ENCODE assay signal across 8 mouse cellular contexts in the genomic region with DNA sequence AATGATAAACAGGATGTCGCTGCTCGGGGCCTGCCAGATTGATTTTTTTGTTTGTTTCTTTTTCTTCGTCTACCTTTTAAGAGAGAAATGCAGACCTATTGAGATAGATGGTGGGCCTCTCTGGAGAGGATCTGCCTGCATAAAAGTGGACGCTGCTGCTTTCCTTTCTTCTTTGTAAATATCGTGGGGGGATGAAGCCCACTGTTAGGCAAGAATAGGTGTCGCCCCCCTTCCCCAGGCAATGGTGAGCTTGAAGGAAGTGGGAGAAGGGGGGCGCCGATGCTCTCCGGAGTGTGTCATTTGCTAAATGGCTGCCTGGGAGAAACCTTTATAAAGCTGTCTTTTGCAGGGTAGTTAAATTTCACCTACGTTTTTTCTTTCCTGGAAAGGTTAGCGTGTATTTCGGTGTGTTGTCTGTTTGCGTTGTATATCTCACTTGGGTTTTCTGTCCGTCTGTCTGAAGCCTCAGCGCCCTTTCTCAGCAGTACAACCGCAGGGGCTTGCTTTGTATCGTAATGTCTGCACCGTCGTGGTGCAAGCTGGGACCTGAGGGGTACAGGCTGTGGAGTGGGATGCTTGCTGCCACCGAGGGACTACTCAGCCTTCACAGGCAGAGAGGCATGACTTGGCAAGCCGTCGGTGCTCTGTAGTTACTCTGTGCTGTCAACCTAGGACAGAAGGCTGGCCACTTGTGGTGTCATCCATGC. TPM values are rescaled to one million over a fixed set of nuclear protein-coding genes. Genes with fewer than 3 reads are reported as not detected.
DNase-seq lines count a peak whose midpoint lies in the region; ATAC-seq and TF ChIP-seq lines count a peak whose summit lies in the region.

No protein-coding gene starts in this region.

- H3K4me3 ChIP-seq in CH12.LX (replicated peaks in 1 of 3; ENCODE audit: low read depth in 2 of 3, low read length in 2 of 3, poor library complexity in 1 of 3): peak overlapping the region; percentile 73 to 79 (median 76)
- peak overlapping the region; percentile 97 for H3K4me3 ChIP-seq in embryonic facial prominence, embryonic 11.5 days (ENCODE audit: low read depth, low read length)
- H3K4me3 ChIP-seq in hindbrain, embryonic 14.5 days (replicated peaks; ENCODE audit: low read length): peak overlapping the region; percentile 88
- peak overlapping the region; percentile 78 to 92 for H3K4me3 ChIP-seq in liver, embryonic 14.5 days (ENCODE audit: insufficient read depth in 1 of 2, low read depth in 2 of 2, low read length in 2 of 2)
- peak overlapping the region; percentile 82 for H3K4me3 ChIP-seq in neural tube, embryonic 14.5 days (ENCODE audit: low read depth, low read length)

- TF ChIP-seq EP300 in CH12.LX (IDR thresholded peaks at IDR 0.05; ENCODE audit: low read length): no peak
- no peak for TF ChIP-seq EP300 in liver, embryonic 14.5 days (IDR thresholded peaks at IDR 0.05; ENCODE audit: low read depth)

- ATAC-seq in embryonic facial prominence, embryonic 11.5 days (replicated peaks; ENCODE audit: insufficient number of reproducible peaks, low FRiP score, low TSS enrichment, low read depth): no peak; the same call in 1 of the 2 replicates
- peak; percentile 44 for ATAC-seq in hindbrain, embryonic 14.5 days (ENCODE audit: low FRiP score)
- ATAC-seq in liver, embryonic 14.5 days (ENCODE audit: insufficient read depth): peak; percentile 53
- peak; percentile 39; the same call in 1 of the 2 replicates for ATAC-seq in neural tube, embryonic 14.5 days (ENCODE audit: low read depth)

- peak overlapping the region; percentile 92 for H3K27ac ChIP-seq in CH12.LX (ENCODE audit: insufficient read depth, low read depth)
- H3K27ac ChIP-seq in embryonic facial prominence, embryonic 11.5 days (replicated peaks; ENCODE audit: low read depth, low read length): peak overlapping the region; percentile 99
- H3K27ac ChIP-seq in hindbrain, embryonic 14.5 days: peak overlapping the region; percentile 99
- H3K27ac ChIP-seq in liver, embryonic 14.5 days: peak overlapping the region; percentile 87
- H3K27ac ChIP-seq in neural tube, embryonic 14.5 days (ENCODE audit: low read depth, low read length): peak overlapping the region; percentile 99

- H3K4me2 ChIP-seq in CH12.LX (ENCODE audit: insufficient read depth, low read depth, poor library complexity, severe bottlenecking): peak overlapping the region; percentile 87; the same call in 1 of the 2 replicates
- H3K4me2 ChIP-seq in embryonic facial prominence, embryonic 11.5 days (ENCODE audit: low read depth, low read length): peak overlapping the region; percentile 69
- H3K4me2 ChIP-seq in hindbrain, embryonic 14.5 days (replicated peaks): peak overlapping the region; percentile 99
- peak overlapping the region; percentile 86 for H3K4me2 ChIP-seq in liver, embryonic 14.5 days (ENCODE audit: low read depth)
- H3K4me2 ChIP-seq in neural tube, embryonic 14.5 days (ENCODE audit: low read depth, low read length): peak overlapping the region; percentile 100

- 0% methylated on average over 22 of the region's 22 CpGs for WGBS in embryonic facial prominence, embryonic 11.5 days
- WGBS in hindbrain, embryonic 14.5 days: under 1% methylated on average over 22 of the region's 22 CpGs
- under 1% methylated on average over 22 of the region's 22 CpGs for WGBS in liver, embryonic 14.5 days (ENCODE audit: insufficient replicate concordance)
- WGBS in neural tube, embryonic 14.5 days: under 1% methylated on average over 22 of the region's 22 CpGs

- H3K4me1 ChIP-seq in CH12.LX (ENCODE audit: control insufficient read depth in 1 of 2, insufficient read depth in 2 of 2): peaks cover 8 to 29% of the 10 kb centered on the region in 2 experiments
- H3K4me1 ChIP-seq in embryonic facial prominence, embryonic 11.5 days (ENCODE audit: control insufficient read depth, insufficient read depth, low read length): peaks cover 7% of the 10 kb centered on the region
- peaks cover 52% of the 10 kb centered on the region for H3K4me1 ChIP-seq in hindbrain, embryonic 14.5 days (replicated peaks; ENCODE audit: control insufficient read depth, insufficient read depth, low read length)
- peaks cover 20 to 47% of the 10 kb centered on the region in 2 experiments for H3K4me1 ChIP-seq in liver, embryonic 14.5 days (replicated peaks; ENCODE audit: control insufficient read depth in 2 of 2, insufficient read depth in 2 of 2, low read length in 1 of 2)
- H3K4me1 ChIP-seq in neural tube, embryonic 14.5 days (ENCODE audit: control insufficient read depth, insufficient read depth, low read length): peaks cover 46% of the 10 kb centered on the region

- no peak for TF ChIP-seq CTCF in CH12.LX (conservative IDR thresholded peaks at IDR 0.05 in 1 of 2, IDR thresholded peaks at IDR 0.05 in 1 of 2; ENCODE audit: low read depth in 2 of 2, low read length in 2 of 2)
- TF ChIP-seq CTCF in liver, embryonic 14.5 days (IDR thresholded peaks at IDR 0.05; ENCODE audit: low read depth): no peak; the same call in 1 of the 2 replicates

- peaks cover 55% of the 10 kb centered on the region for H3K79me2 ChIP-seq in CH12.LX (replicated peaks; ENCODE audit: control insufficient read depth, extremely low read depth, insufficient read depth, poor library complexity, severe bottlenecking)

- H3K36me3 ChIP-seq in CH12.LX (replicated peaks in 1 of 2; ENCODE audit: control insufficient read depth in 1 of 2, insufficient read depth in 1 of 2, low read length in 1 of 2): peaks cover 0 to 8% of the 10 kb centered on the region in 2 experiments
- no peaks in the 10 kb centered on the region for H3K36me3 ChIP-seq in embryonic facial prominence, embryonic 11.5 days (replicated peaks; ENCODE audit: control insufficient read depth, insufficient read depth, low read depth, low read length)
- H3K36me3 ChIP-seq in hindbrain, embryonic 14.5 days (replicated peaks; ENCODE audit: control insufficient read depth, insufficient read depth): no peaks in the 10 kb centered on the region
- no peaks in the 10 kb centered on the region for H3K36me3 ChIP-seq in liver, embryonic 14.5 days (replicated peaks; ENCODE audit: control insufficient read depth, insufficient read depth, low read depth)
- no peaks in the 10 kb centered on the region for H3K36me3 ChIP-seq in neural tube, embryonic 14.5 days (ENCODE audit: control insufficient read depth, insufficient read depth, low read length)

- TF ChIP-seq RAD21 in CH12.LX (IDR thresholded peaks at IDR 0.05; ENCODE audit: low read depth, low read length): no peak

- TF ChIP-seq POLR2A in CH12.LX (IDR thresholded peaks at IDR 0.05; ENCODE audit: low read depth, low read length): no peak

- in situ Hi-C loops in CH12.LX (cut with MboI; ENCODE audit: low pct_ligation_motif_present, low pct_unique_long_range_greater_than_20kb, low sequenced_read_pairs): no loop called here

- DNase-seq in heart, adult 11 months: peak; percentile 96
- no peak for DNase-seq in heart, adult 9 months (ENCODE audit: low spot score in 2 of 2)
- DNase-seq in CH12.LX (ENCODE audit: extremely low read depth): no peak
- peak; percentile 73 for DNase-seq in embryonic facial prominence, embryonic 11.5 days (ENCODE audit: low spot score)
- DNase-seq in hindbrain, embryonic 14.5 days (ENCODE audit: low spot score): peak; percentile 67
- DNase-seq in liver, embryonic 14.5 days (ENCODE audit: low read depth in 3 of 3, low spot score in 3 of 3): peak in 1 of 3 experiments; percentile 42
- no peak for DNase-seq in right cerebral cortex, adult 2 months (ENCODE audit: low spot score in 2 of 2)

- no peaks in the 10 kb centered on the region for H3K9me3 ChIP-seq in CH12.LX (replicated peaks; ENCODE audit: low read length)
- no peaks in the 10 kb centered on the region for H3K9me3 ChIP-seq in embryonic facial prominence, embryonic 11.5 days (replicated peaks; ENCODE audit: control insufficient read depth, low read length)
- H3K9me3 ChIP-seq in hindbrain, embryonic 14.5 days (ENCODE audit: control insufficient read depth, low read length): no peaks in the 10 kb centered on the region
- H3K9me3 ChIP-seq in liver, embryonic 14.5 days (ENCODE audit: control insufficient read depth, low read length): no peaks in the 10 kb centered on the region
- no peaks in the 10 kb centered on the region for H3K9me3 ChIP-seq in neural tube, embryonic 14.5 days (ENCODE audit: control insufficient read depth, low read length)

- no peaks in the 10 kb centered on the region for H3K27me3 ChIP-seq in CH12.LX (replicated peaks)
- no peaks in the 10 kb centered on the region for H3K27me3 ChIP-seq in embryonic facial prominence, embryonic 11.5 days (ENCODE audit: control insufficient read depth, insufficient read depth, low read length)
- H3K27me3 ChIP-seq in hindbrain, embryonic 14.5 days (ENCODE audit: control insufficient read depth, insufficient read depth, low read length): no peaks in the 10 kb centered on the region
- no peaks in the 10 kb centered on the region for H3K27me3 ChIP-seq in liver, embryonic 14.5 days (ENCODE audit: control insufficient read depth, insufficient read depth, low read length)
- no peaks in the 10 kb centered on the region for H3K27me3 ChIP-seq in neural tube, embryonic 14.5 days (ENCODE audit: control insufficient read depth, insufficient read depth, low read length)

- dilution Hi-C loops in CH12.LX (cut with MboI; ENCODE audit: extremely low pct_ligation_motif_present, extremely low pct_unique_long_range_greater_than_20kb, low sequenced_read_pairs): no loop called here

- peak overlapping the region; percentile 84 for H3K9ac ChIP-seq in CH12.LX (ENCODE audit: insufficient read depth, low read depth)
- peak overlapping the region; percentile 99 for H3K9ac ChIP-seq in embryonic facial prominence, embryonic 11.5 days (replicated peaks; ENCODE audit: low read length)
- H3K9ac ChIP-seq in hindbrain, embryonic 14.5 days: peak overlapping the region; percentile 99
- peak overlapping the region; percentile 90 for H3K9ac ChIP-seq in liver, embryonic 14.5 days (replicated peaks)
- peak overlapping the region; percentile 100 for H3K9ac ChIP-seq in neural tube, embryonic 14.5 days (replicated peaks; ENCODE audit: low read depth, low read length)

RNA-seq across cellular contexts. Expression of gene Prrc2b, which starts 0.9 kb away (rescaled TPM):
- total RNA-seq in CH12.LX (2012; rRNA removed) (34.3 and 42.2 TPM in 2 replicates), CH12.LX (2014; rRNA removed) (7.6 TPM in 2 replicates)
- 54.7 and 59.9 TPM in 2 replicates for polyA plus RNA-seq in CH12.LX (2012; ENCODE audit: insufficient read length, low read depth)
- polyA plus RNA-seq in embryonic facial prominence, embryonic 11.5 days (2014; fragmentation: Nextera tagmentation; extraction: Ambion mirVana): 46.2 and 48.6 TPM in 2 replicates
- polyA plus RNA-seq in hindbrain, embryonic 14.5 days (2014; fragmentation: Nextera tagmentation; extraction: Ambion mirVana): 105 and 119 TPM in 2 replicates
- polyA plus RNA-seq in liver, embryonic 14.5 days (2012; rRNA removed): 6.7 and 7.6 TPM in 2 replicates
- polyA plus RNA-seq in liver, embryonic 14.5 days (2014; fragmentation: Nextera tagmentation; extraction: Ambion mirVana): 6.2 and 10.6 TPM in 2 replicates
- polyA plus RNA-seq in neural tube, embryonic 14.5 days (2014; fragmentation: Nextera tagmentation; extraction: Ambion mirVana): 101 and 118 TPM in 2 replicates

RNA-seq across cellular contexts. Expression of gene Plpp7, which starts 56.5 kb away (rescaled TPM):
- total RNA-seq in CH12.LX (2012; rRNA removed) (0.13 and 0.25 TPM in 2 replicates), CH12.LX (2014; rRNA removed) (0.19 TPM in 1 of 2 replicates, not detected in the other)
- not detected in 2 replicates for polyA plus RNA-seq in CH12.LX (2012; ENCODE audit: insufficient read length, low read depth)
- polyA plus RNA-seq in embryonic facial prominence, embryonic 11.5 days (2014; fragmentation: Nextera tagmentation; extraction: Ambion mirVana): 3.5 TPM in 2 replicates
- 22.4 and 27.5 TPM in 2 replicates for polyA plus RNA-seq in hindbrain, embryonic 14.5 days (2014; fragmentation: Nextera tagmentation; extraction: Ambion mirVana)
- polyA plus RNA-seq in liver, embryonic 14.5 days (2012; rRNA removed): 1.4 TPM in 2 replicates
- polyA plus RNA-seq in liver, embryonic 14.5 days (2014; fragmentation: Nextera tagmentation; extraction: Ambion mirVana): 1.1 and 1.4 TPM in 2 replicates
- 23.8 and 25.2 TPM in 2 replicates for polyA plus RNA-seq in neural tube, embryonic 14.5 days (2014; fragmentation: Nextera tagmentation; extraction: Ambion mirVana)

Comparison
In these comparisons a context has a peak if more than half of its experiments do, and no peak if none do; other contexts are left out.
1. DNase-seq: peak in heart, adult 11 months (single experiment), embryonic facial prominence, embryonic 11.5 days (single experiment) and hindbrain, embryonic 14.5 days (single experiment); none in heart, adult 9 months (0 of 2), CH12.LX (single experiment) and right cerebral cortex, adult 2 months (0 of 2).
2. Peak in every context shown above with its lines, with median percentiles within 50 percentile points of each other: H3K27ac ChIP-seq, H3K4me2 ChIP-seq, H3K4me3 ChIP-seq and H3K9ac ChIP-seq.